Mouse (Mus musculus): ENCODE measurements around the gene Slc26a8.

- no peak for TF ChIP-seq HCFC1 (IDR thresholded peaks at IDR 0.05; ENCODE audit: borderline replicate concordance, insufficient read depth, low read length)
- TF ChIP-seq CHD2 (IDR thresholded peaks at IDR 0.05; ENCODE audit: low read depth, low read length) = no peak
- no peak for TF ChIP-seq ZC3H11A (IDR thresholded peaks at IDR 0.05; ENCODE audit: borderline replicate concordance, low read depth, low read length)
- TF ChIP-seq MAFK (IDR thresholded peaks at IDR 0.05; ENCODE audit: insufficient read depth, low read depth, low read length) = no peak
Observed at GRCm38 (mm10) chr17:28709552-28710290, 19.7 kb upstream of the Slc26a8 start.

Data from ES-E14 (cell line).